Mouse (Mus musculus) embryo, embryonic 11.5 days (tissue): ENCODE measurements at regions not wholly inside any gene's neighbourhood (a gene's known extent, or its start where the extent isn't known, plus 50 kb on each side); places are given as distances from the start of the nearest gene placed in this dataset.

Experiments used
- DNase-seq: peaks from one replicate; pipeline ENCODE4 v3.0.0-alpha.2; 2012; ENCODE audit warnings: low read depth, low spot score

GRCm38 (mm10) chr17:88116321-88116720, 51.2 kb upstream of the Fbxo11 start:
- DNase-seq, result no peak

- no peak for DNase-seq
These were observed 53.6 kb upstream of the Fbxo11 start for GRCm38 (mm10) chr17:88118714-88119113.

GRCm38 (mm10) chr17:88123711-88124110, 58.6 kb upstream of the Fbxo11 start:
- no peak for DNase-seq

- DNase-seq, result no peak
These were observed 62.0 kb upstream of the Fbxo11 start for GRCm38 (mm10) chr17:88127126-88127525.

GRCm38 (mm10) chr17:88131297-88131696, 66.2 kb upstream of the Fbxo11 start:
- no peak for DNase-seq

GRCm38 (mm10) chr17:88131980-88132379, 66.9 kb upstream of the Fbxo11 start:
- DNase-seq, result no peak

GRCm38 (mm10) chr17:88132601-88133346, 67.7 kb upstream of the Fbxo11 start:
- DNase-seq, result no peak

GRCm38 (mm10) chr17:88134546-88134945, 69.5 kb upstream of the Fbxo11 start:
- no peak for DNase-seq

- DNase-seq, result no peak
These were observed 76.4 kb upstream of the Fbxo11 start for GRCm38 (mm10) chr17:88141538-88141937.

- no peak for DNase-seq
These were observed 76.9 kb upstream of the Fbxo11 start for GRCm38 (mm10) chr17:88142003-88142402.

GRCm38 (mm10) chr17:88142809-88143208, 77.7 kb upstream of the Fbxo11 start:
- DNase-seq, result no peak

GRCm38 (mm10) chr17:88143378-88143943, 78.4 kb upstream of the Fbxo11 start:
- no peak for DNase-seq

- DNase-seq, result no peak
These were observed 93.5 kb upstream of the Fbxo11 start for GRCm38 (mm10) chr17:88158550-88158949.

GRCm38 (mm10) chr17:88159212-88159668, 94.1 kb upstream of the Fbxo11 start:
- DNase-seq, result no peak

- DNase-seq, result no peak
These were observed 95.0 kb upstream of the Fbxo11 start for GRCm38 (mm10) chr17:88159851-88160676.

GRCm38 (mm10) chr17:88160677-88161001, 95.5 kb upstream of the Fbxo11 start:
- DNase-seq, result no peak

GRCm38 (mm10) chr17:88161766-88162165, 96.7 kb upstream of the Fbxo11 start:
- DNase-seq, result no peak

GRCm38 (mm10) chr17:88164805-88165204, 99.7 kb upstream of the Fbxo11 start:
- no peak for DNase-seq

GRCm38 (mm10) chr17:88165811-88166210, 100.7 kb upstream of the Fbxo11 start:
- DNase-seq, result no peak

- DNase-seq, result no peak
These were observed 103.4 kb upstream of the Fbxo11 start for GRCm38 (mm10) chr17:88168262-88169096.

- DNase-seq, result no peak
These were observed 106.5 kb upstream of the Fbxo11 start for GRCm38 (mm10) chr17:88171606-88172005.
